Mouse (Mus musculus) stomach, postnatal 0 days (tissue): ENCODE data around the gene Uqcc2.

ENCODE experiments used
- CTCF ChIP-seq: IDR thresholded peaks from 2 replicates; pipeline ENCODE4 v1.5.1; 2016; ENCODE audit warnings: antibody characterized with exemption, low read depth, mild to moderate bottlenecking, moderate library complexity
- EP300 ChIP-seq: optimal IDR thresholded peaks from 2 replicates; pipeline ENCODE3; 2016; ENCODE audit warnings: antibody characterized with exemption

DNA sequence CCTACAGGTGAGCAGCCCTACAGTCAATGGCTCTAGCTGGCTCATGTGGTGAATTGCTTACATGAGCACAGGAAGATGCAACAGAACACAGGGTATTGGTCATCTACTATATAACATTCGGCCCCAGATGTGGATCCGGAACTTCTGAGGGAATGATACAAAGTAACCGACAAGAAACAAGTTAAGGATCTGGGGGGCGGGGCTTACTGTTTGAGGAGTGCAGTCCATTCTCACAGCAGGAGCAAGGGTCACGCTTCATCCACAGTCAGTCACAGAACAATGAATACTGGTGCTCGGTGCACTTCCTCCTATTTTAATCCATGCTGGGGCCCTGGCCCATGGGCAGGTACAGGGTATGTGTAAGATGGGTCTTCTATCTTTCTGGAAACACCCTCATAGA lies 25.8 kb downstream of the Uqcc2 start:
- no peak for TF ChIP-seq CTCF
- TF ChIP-seq EP300 = no peak
